In the genomic region with DNA sequence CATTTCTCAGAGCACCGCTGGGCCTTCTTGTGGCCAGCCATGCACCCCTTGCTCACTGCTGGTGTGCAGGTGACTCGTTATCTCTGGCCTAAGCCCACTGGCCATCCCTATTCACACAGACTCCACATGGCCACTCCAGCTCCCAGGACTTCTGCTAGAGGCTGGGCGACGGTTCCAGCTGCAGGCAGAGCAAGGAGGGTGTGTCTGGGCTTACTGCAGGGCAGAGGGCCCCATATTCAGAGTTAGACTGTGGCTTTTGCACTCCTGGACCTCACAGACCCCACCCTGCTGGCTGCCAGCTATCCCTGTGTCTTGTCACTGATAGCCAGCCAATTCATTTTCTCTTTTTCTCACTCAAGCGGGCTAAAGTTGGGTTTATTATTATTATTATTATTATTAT, we compare ENCODE assay signal across 21 mouse cellular contexts. TPM values are rescaled to one million over a fixed set of nuclear protein-coding genes. Genes with fewer than 3 reads are reported as not detected.
DNase-seq lines count a peak whose midpoint lies in the region; ATAC-seq and TF ChIP-seq lines count a peak whose summit lies in the region.
"Had no signal": no experiment of that assay in that cellular context is flagged by ENCODE, and none has a peak within 500 bp of the region (broad histone marks: within the 10 kb centered on the region; RNA-seq: fewer than 3 reads in every experiment).

No protein-coding gene starts in this region.

- no peak for TF ChIP-seq POLR2A in kidney, adult 2 months (IDR thresholded peaks at IDR 0.05; ENCODE audit: low read depth, low read length)

- peaks cover 5% of the 10 kb centered on the region; the same call in 1 of the 2 replicates for H3K4me1 ChIP-seq in kidney, embryonic 14.5 days (ENCODE audit: control insufficient read depth, insufficient read depth, low read length)
- H3K4me1 ChIP-seq in kidney, adult 2 months (ENCODE audit: control insufficient read depth, insufficient read depth, low read length): no peaks in the 10 kb centered on the region
- H3K4me1 ChIP-seq in E14TG2a.4 (replicated peaks; ENCODE audit: low read depth, low read length) (peaks cover 16% of the 10 kb centered on the region), ES-E14 (ENCODE audit: control insufficient read depth in 2 of 2, insufficient read depth in 2 of 2, low read length in 2 of 2, poor library complexity in 1 of 2) (no peaks in the 10 kb centered on the region)
- H3K4me1 ChIP-seq: forebrain, embryonic 12.5 days had no signal

- no peak overlapping the region for H3K9ac ChIP-seq in kidney, embryonic 14.5 days (ENCODE audit: low read depth, low read length)
- 0 out of 2 replicates have a peak overlapping the region, but pooled peaks have one; percentile 42 for H3K9ac ChIP-seq in ES-E14 (ENCODE audit: insufficient read depth, low read depth, low read length, poor library complexity, severe bottlenecking)
- H3K9ac ChIP-seq: forebrain, embryonic 12.5 days; hindbrain, embryonic 14.5 days had no signal

- no peaks in the 10 kb centered on the region for H3K9me3 ChIP-seq in kidney, embryonic 14.5 days (ENCODE audit: control insufficient read depth, low read length)
- H3K9me3 ChIP-seq in E14TG2a.4 (ENCODE audit: low read length) (no peaks in the 10 kb centered on the region), ES-E14 (ENCODE audit: control insufficient read depth, insufficient read depth, low read depth, low read length) (no peaks in the 10 kb centered on the region)
- H3K9me3 ChIP-seq: embryonic facial prominence, embryonic 13.5 days; forebrain, embryonic 12.5 days had no signal

- H3K4me3 ChIP-seq in kidney, embryonic 14.5 days (ENCODE audit: low read length): no peak overlapping the region
- no peak overlapping the region for H3K4me3 ChIP-seq in kidney, adult 2 months (ENCODE audit: insufficient read depth, low read depth, low read length)
- peak overlapping the region; percentile 49 for H3K4me3 ChIP-seq in E14TG2a.4 (replicated peaks; ENCODE audit: low read length)
- H3K4me3 ChIP-seq in ES-E14 (ENCODE audit: insufficient read depth in 1 of 2, low read depth in 1 of 2, low read length in 2 of 2, poor library complexity in 1 of 2, severe bottlenecking in 1 of 2): peak overlapping the region in 1 of 2 experiments; percentile 44; a peak in 3 of 4 replicates
- no peak overlapping the region for H3K4me3 ChIP-seq in macrophage (ENCODE audit: inconsistent target)
- H3K4me3 ChIP-seq: embryonic facial prominence, embryonic 13.5 days; forebrain, embryonic 12.5 days had no signal

- 0 out of 2 replicates have a peak, but pooled peaks have one; percentile 10 for ATAC-seq in kidney, embryonic 14.5 days (ENCODE audit: low FRiP score, low TSS enrichment)
- ATAC-seq: forebrain, embryonic 16.5 days; Patski had no signal

- 70% methylated on average over 5 of the region's 5 CpGs for WGBS in kidney, embryonic 14.5 days
- WGBS in kidney, adult 2 months: 84% methylated on average over 5 of the region's 5 CpGs
- WGBS in macrophage (ENCODE audit: missing documents): 88% methylated on average over 5 of the region's 5 CpGs

- in situ Hi-C loops in ES-E14 (cut with MboI; ENCODE audit: low sequenced_read_pairs in 2 of 2, unreplicated experiment in 2 of 2): loop anchor here (5.0 to 25.0 kb wide), 3 partner anchors 103 to 408 kb away; no protein-coding TSS in a partner anchor

- no peak overlapping the region for H3K27ac ChIP-seq in kidney, embryonic 14.5 days (ENCODE audit: low read depth, low read length)
- no peak overlapping the region for H3K27ac ChIP-seq in kidney, adult 2 months (ENCODE audit: insufficient read depth, low read depth, low read length)
- H3K27ac ChIP-seq in ES-E14 (ENCODE audit: insufficient read depth, low read depth, low read length, poor library complexity, severe bottlenecking) (no peak overlapping the region), macrophage (peak overlapping the region; percentile 98)
- H3K27ac ChIP-seq: forebrain, embryonic 12.5 days; hindbrain, embryonic 14.5 days had no signal

- no peak overlapping the region for H3K4me2 ChIP-seq in kidney, embryonic 14.5 days (replicated peaks; ENCODE audit: low read depth, low read length)
- H3K4me2 ChIP-seq: embryonic facial prominence, embryonic 13.5 days; forebrain, embryonic 12.5 days; hindbrain, embryonic 14.5 days had no signal

- no peaks in the 10 kb centered on the region for H3K36me3 ChIP-seq in kidney, embryonic 14.5 days (ENCODE audit: control insufficient read depth, insufficient read depth, low read length)
- no peaks in the 10 kb centered on the region for H3K36me3 ChIP-seq in kidney, adult 2 months (ENCODE audit: control insufficient read depth, insufficient read depth, low read length)
- H3K36me3 ChIP-seq in E14TG2a.4 (ENCODE audit: insufficient read depth, low read length): no peaks in the 10 kb centered on the region
- H3K36me3 ChIP-seq in ES-E14 (ENCODE audit: control insufficient read depth, insufficient read depth, low read length, poor library complexity, severe bottlenecking): no peaks in the 10 kb centered on the region
- H3K36me3 ChIP-seq in macrophage (ENCODE audit: inconsistent target): no peaks in the 10 kb centered on the region
- H3K36me3 ChIP-seq: embryonic facial prominence, embryonic 13.5 days; forebrain, embryonic 12.5 days had no signal

- no peak for TF ChIP-seq CTCF in kidney, adult 2 months (conservative IDR thresholded peaks at IDR 0.05; ENCODE audit: insufficient read depth, insufficient read length, low read depth, low read length)
- TF ChIP-seq CTCF in E14TG2a.4 (conservative IDR thresholded peaks at IDR 0.05; ENCODE audit: low read length): no peak

- H3K79me2 ChIP-seq in macrophage (ENCODE audit: inconsistent target): peaks cover 17% of the 10 kb centered on the region; the same call in 1 of the 2 replicates

- H3K27me3 ChIP-seq in kidney, embryonic 14.5 days (ENCODE audit: control insufficient read depth, insufficient read depth, low read length): 0 out of 2 replicates have a peak, but pooled peaks cover 5% of the 10 kb centered on the region
- no peaks in the 10 kb centered on the region for H3K27me3 ChIP-seq in kidney, adult 2 months (replicated peaks; ENCODE audit: control insufficient read depth, insufficient read depth, low read length)
- peaks cover 34% of the 10 kb centered on the region for H3K27me3 ChIP-seq in E14TG2a.4 (ENCODE audit: insufficient read depth, low read length)

- DNase-seq in kidney, adult 2 months: no peak
- no peak for DNase-seq in ES-E14 (ENCODE audit: low read depth, low spot score)
- no peak for DNase-seq in Muller cell, postnatal 12 days (ENCODE audit: inconsistent ontology term)
- no peak for DNase-seq in layer of hippocampus, postnatal 10 days (ENCODE audit: low spot score in 2 of 2)
- DNase-seq: cerebellum, adult 9-11 months had no signal

RNA-seq across cellular contexts. Expression of a gene that starts 15.7 kb away (rescaled TPM):
- 297 and 328 TPM in 2 replicates for polyA plus RNA-seq in kidney, embryonic 14.5 days (2014; fragmentation: Nextera tagmentation; extraction: Ambion mirVana)
- polyA plus RNA-seq in kidney, adult 2 months (2012; rRNA removed): 67.0 and 67.8 TPM in 2 replicates
- 328 and 332 TPM in 2 replicates for total RNA-seq in ES-E14 (2012; rRNA removed)
- total RNA-seq in macrophage (2018; cell fraction: chromatin; rRNA removed): 10 to 100 TPM in 17 of 26 experiments, 1 to 10 TPM in 9; 4.1 to 37.4 (median 12.2) TPM
- 10 to 100 TPM; 27.5 to 49.4 (median 37.6) TPM for total RNA-seq in macrophage (2018; cell fraction: cytosol; rRNA removed)
- total RNA-seq in macrophage (2018; cell fraction: nucleus; rRNA removed): 10 to 100 TPM in 16 of 26 experiments, 1 to 10 TPM in 10; 5.8 to 26.6 (median 11.3) TPM
- 30.6 to 41.0 TPM (median 40.7 TPM) in 3 replicates for polyA plus RNA-seq in macrophage (2018)
- 10 to 100 TPM; 70.7 to 82.3 TPM for total RNA-seq in layer of hippocampus, postnatal 10 days (2021)

RNA-seq across cellular contexts. Expression of a gene that starts 16.1 kb away (rescaled TPM):
- 968 and 1,059 TPM in 2 replicates for polyA plus RNA-seq in kidney, embryonic 14.5 days (2014; fragmentation: Nextera tagmentation; extraction: Ambion mirVana)
- 2,823 and 3,733 TPM in 2 replicates for polyA plus RNA-seq in kidney, adult 2 months (2012; rRNA removed)
- total RNA-seq in ES-E14 (2012; rRNA removed): 1,965 and 2,746 TPM in 2 replicates
- total RNA-seq in macrophage (2018; cell fraction: chromatin; rRNA removed): 100 to 1,000 TPM in 5 of 26 experiments, 10 to 100 TPM in 21; 43.1 to 125 (median 79.7) TPM
- total RNA-seq in macrophage (2018; cell fraction: cytosol; rRNA removed): 1,000 to 10,000 TPM in 1 of 26 experiments, 100 to 1,000 TPM in 25; 586 to 1,058 (median 761) TPM
- total RNA-seq in macrophage (2018; cell fraction: nucleus; rRNA removed): 100 to 1,000 TPM; 140 to 293 (median 184) TPM
- 521 to 775 TPM (median 707 TPM) in 3 replicates for polyA plus RNA-seq in macrophage (2018)
- total RNA-seq in layer of hippocampus, postnatal 10 days (2021): 100 to 1,000 TPM; 930 to 997 TPM

RNA-seq across cellular contexts. Expression of a gene that starts 16.2 kb away (rescaled TPM):
- polyA plus RNA-seq in kidney, embryonic 14.5 days (2014; fragmentation: Nextera tagmentation; extraction: Ambion mirVana): 3.6 and 3.7 TPM in 2 replicates
- 1.6 TPM in 1 of 2 replicates, not detected in the other for polyA plus RNA-seq in kidney, adult 2 months (2012; rRNA removed)
- 0.49 TPM in 1 of 2 replicates, not detected in the other for total RNA-seq in ES-E14 (2012; rRNA removed)
- not detected for total RNA-seq in macrophage (2018; cell fraction: chromatin; rRNA removed)
- total RNA-seq in macrophage (2018; cell fraction: cytosol; rRNA removed): 1 to 10 TPM in 7 of 26 experiments, under 1 TPM in 15, not detected in 4; 0.18 to 1.7 (median 0.68) TPM
- total RNA-seq in macrophage (2018; cell fraction: nucleus; rRNA removed): 1 to 10 TPM in 1 of 26 experiments, under 1 TPM in 1, not detected in 24; 0.89 to 1.1 TPM
- 0.76 to 0.96 TPM in 2 of 3 replicates, not detected in the other for polyA plus RNA-seq in macrophage (2018)
- total RNA-seq in layer of hippocampus, postnatal 10 days (2021): under 1 TPM in 1 of 2 experiments, not detected in 1; 0.51 TPM
- total RNA-seq: adrenal gland, adult 18-20 months; adrenal gland, postnatal 14 days; gastrocnemius, postnatal 25 days; granulocyte monocyte progenitor cell, adult 5-6 weeks; heart, adult 8-10 months; heart, postnatal 4 days had no signal
- polyA plus RNA-seq: activated CD4-positive, CD25-positive, alpha-beta regulatory T cell, adult 4 months had no signal

RNA-seq across cellular contexts. Expression of a gene that starts 36.6 kb away (rescaled TPM):
- polyA plus RNA-seq in kidney, embryonic 14.5 days (2014; fragmentation: Nextera tagmentation; extraction: Ambion mirVana): 2.0 and 2.6 TPM in 2 replicates
- 4.6 and 6.8 TPM in 2 replicates for polyA plus RNA-seq in kidney, adult 2 months (2012; rRNA removed)
- 21.8 and 24.7 TPM in 2 replicates for total RNA-seq in ES-E14 (2012; rRNA removed)
- 1 to 10 TPM in 10 of 26 experiments, not detected in 16; 1.3 to 4.2 (median 2.0) TPM for total RNA-seq in macrophage (2018; cell fraction: chromatin; rRNA removed)
- total RNA-seq in macrophage (2018; cell fraction: cytosol; rRNA removed): 1 to 10 TPM in 20 of 26 experiments, under 1 TPM in 6; 0.59 to 5.7 (median 1.9) TPM
- 1 to 10 TPM in 12 of 26 experiments, under 1 TPM in 1, not detected in 13; 0.91 to 4.9 (median 1.6) TPM for total RNA-seq in macrophage (2018; cell fraction: nucleus; rRNA removed)
- polyA plus RNA-seq in macrophage (2018): 0.83 to 3.2 TPM (median 2.1 TPM) in 3 replicates
- total RNA-seq in layer of hippocampus, postnatal 10 days (2021): 10 to 100 TPM in 1 of 2 experiments, 1 to 10 TPM in 1; 9.0 to 13.1 TPM
- total RNA-seq: granulocyte monocyte progenitor cell, adult 5-6 weeks had no signal
- polyA plus RNA-seq: activated CD4-positive, CD25-positive, alpha-beta regulatory T cell, adult 4 months had no signal

RNA-seq across cellular contexts. Expression of a gene that starts 52.1 kb away (rescaled TPM):
- 5.6 and 5.7 TPM in 2 replicates for polyA plus RNA-seq in kidney, embryonic 14.5 days (2014; fragmentation: Nextera tagmentation; extraction: Ambion mirVana)
- 12.3 and 16.7 TPM in 2 replicates for polyA plus RNA-seq in kidney, adult 2 months (2012; rRNA removed)
- total RNA-seq in ES-E14 (2012; rRNA removed): 0.74 and 1.2 TPM in 2 replicates
- total RNA-seq in macrophage (2018; cell fraction: chromatin; rRNA removed): 1,000 to 10,000 TPM in 1 of 26 experiments, 100 to 1,000 TPM in 20, 10 to 100 TPM in 5; 46.2 to 1,418 (median 239) TPM
- total RNA-seq in macrophage (2018; cell fraction: cytosol; rRNA removed): 100 to 1,000 TPM in 24 of 26 experiments, 10 to 100 TPM in 2; 97.5 to 257 (median 185) TPM
- 1,000 to 10,000 TPM in 1 of 26 experiments, 100 to 1,000 TPM in 19, 10 to 100 TPM in 6; 76.1 to 1,152 (median 159) TPM for total RNA-seq in macrophage (2018; cell fraction: nucleus; rRNA removed)
- 116 to 212 TPM (median 193 TPM) in 3 replicates for polyA plus RNA-seq in macrophage (2018)
- 1 to 10 TPM; 4.2 to 4.8 TPM for total RNA-seq in layer of hippocampus, postnatal 10 days (2021)
- total RNA-seq: MEL had no signal
